Comparison of ENCODE assay signal across 8 mouse cellular contexts in genomic region chr9:113742361-113742794, GRCm38 (mm10). TPM values are rescaled to one million over a fixed set of nuclear protein-coding genes. Genes with fewer than 3 reads are reported as not detected.
DNase-seq lines count a peak whose midpoint lies in the region; ATAC-seq and TF ChIP-seq lines count a peak whose summit lies in the region.

No protein-coding gene starts in this region.

- no peak for DNase-seq in frontal cortex, postnatal 25 days (ENCODE audit: low spot score in 2 of 2)
- peak; percentile 68 for DNase-seq in hindbrain, embryonic 14.5 days (ENCODE audit: low spot score)
- DNase-seq in left cerebral cortex, adult 2 months (ENCODE audit: extremely low spot score in 1 of 2, low spot score in 2 of 2), result peak in 1 of 2 experiments; percentile 23
- peak; percentile 35 for DNase-seq in midbrain, embryonic 10.5 days (ENCODE audit: low spot score)

- ATAC-seq in frontal cortex, adult (ENCODE audit: low TSS enrichment), result peak; percentile 45; the same call in 1 of the 2 replicates
- ATAC-seq in hindbrain, embryonic 14.5 days (ENCODE audit: low FRiP score), result no peak
- no peak for ATAC-seq in stomach, embryonic 16.5 days (ENCODE audit: insufficient read depth, low FRiP score)

- peak overlapping the region; percentile 66 for H3K4me2 ChIP-seq in hindbrain, embryonic 14.5 days (replicated peaks)
- H3K4me2 ChIP-seq in stomach, embryonic 16.5 days (ENCODE audit: low read depth, low read length), result peak overlapping the region; percentile 96

- 0 out of 2 replicates have a peak overlapping the region, but pooled peaks have one; percentile 1 for H3K27ac ChIP-seq in bone marrow macrophage, adult 2 months (ENCODE audit: insufficient read depth, low read depth, low read length)
- no peak overlapping the region for H3K27ac ChIP-seq in hindbrain, embryonic 14.5 days
- H3K27ac ChIP-seq in left cerebral cortex, adult 2 months, result no peak overlapping the region
- peak overlapping the region; percentile 95 for H3K27ac ChIP-seq in midbrain, embryonic 10.5 days (replicated peaks)
- H3K27ac ChIP-seq in stomach, embryonic 16.5 days (ENCODE audit: low read length), result no peak overlapping the region

- H3K27me3 ChIP-seq in erythroblast, embryonic 14.5 days (ENCODE audit: control insufficient read depth), result no peaks in the 10 kb centered on the region
- no peaks in the 10 kb centered on the region for H3K27me3 ChIP-seq in hindbrain, embryonic 14.5 days (ENCODE audit: control insufficient read depth, insufficient read depth, low read length)
- H3K27me3 ChIP-seq in midbrain, embryonic 10.5 days (ENCODE audit: low read depth, poor library complexity, severe bottlenecking), result no peaks in the 10 kb centered on the region
- no peaks in the 10 kb centered on the region for H3K27me3 ChIP-seq in stomach, embryonic 16.5 days (ENCODE audit: control insufficient read depth, insufficient read depth, low read length)

- no peaks in the 10 kb centered on the region for H3K9me3 ChIP-seq in erythroblast, embryonic 14.5 days (ENCODE audit: control insufficient read depth, low read length)
- no peaks in the 10 kb centered on the region for H3K9me3 ChIP-seq in hindbrain, embryonic 14.5 days (ENCODE audit: control insufficient read depth, low read length)
- H3K9me3 ChIP-seq in midbrain, embryonic 10.5 days (replicated peaks), result no peaks in the 10 kb centered on the region
- H3K9me3 ChIP-seq in stomach, embryonic 16.5 days (replicated peaks; ENCODE audit: control insufficient read depth, low read length), result no peaks in the 10 kb centered on the region

- H3K4me1 ChIP-seq in bone marrow macrophage, adult 2 months (ENCODE audit: control insufficient read depth, insufficient read depth, low read length), result peaks cover 20% of the 10 kb centered on the region
- H3K4me1 ChIP-seq in erythroblast, embryonic 14.5 days (ENCODE audit: control insufficient read depth), result peaks cover 38% of the 10 kb centered on the region
- 0 out of 2 replicates have a peak, but pooled peaks cover 5% of the 10 kb centered on the region for H3K4me1 ChIP-seq in hindbrain, embryonic 14.5 days (replicated peaks; ENCODE audit: control insufficient read depth, insufficient read depth, low read length)
- H3K4me1 ChIP-seq in midbrain, embryonic 10.5 days, result peaks cover 25% of the 10 kb centered on the region
- peaks cover 12% of the 10 kb centered on the region for H3K4me1 ChIP-seq in stomach, embryonic 16.5 days (ENCODE audit: control insufficient read depth, insufficient read depth, low read length)

- no peak for TF ChIP-seq POLR2A in bone marrow macrophage, adult 2 months (IDR thresholded peaks at IDR 0.05; ENCODE audit: borderline replicate concordance, low read depth, low read length)

- H3K4me3 ChIP-seq in bone marrow macrophage, adult 2 months (ENCODE audit: insufficient read depth, low read length), result peak overlapping the region; percentile 98
- H3K4me3 ChIP-seq in erythroblast, embryonic 14.5 days (replicated peaks), result peak overlapping the region; percentile 98
- H3K4me3 ChIP-seq in hindbrain, embryonic 14.5 days (replicated peaks; ENCODE audit: low read length), result peak overlapping the region; percentile 97
- peak overlapping the region; percentile 92 for H3K4me3 ChIP-seq in left cerebral cortex, adult 2 months
- H3K4me3 ChIP-seq in midbrain, embryonic 10.5 days, result peak overlapping the region; percentile 96
- H3K4me3 ChIP-seq in stomach, embryonic 16.5 days (replicated peaks; ENCODE audit: low read length), result peak overlapping the region; percentile 94

- 3% methylated on average over 17 of the region's 17 CpGs for WGBS in hindbrain, embryonic 14.5 days
- WGBS in midbrain, embryonic 10.5 days, result 9% methylated on average over 17 of the region's 17 CpGs
- 2% methylated on average over 17 of the region's 17 CpGs for WGBS in stomach, embryonic 16.5 days

- TF ChIP-seq CTCF in bone marrow macrophage, adult 2 months (IDR thresholded peaks at IDR 0.05; ENCODE audit: low read depth, low read length), result no peak
- peak; percentile 58 for TF ChIP-seq CTCF in left cerebral cortex, adult 2 months (IDR thresholded peaks at IDR 0.05)

- intact Hi-C loops in left cerebral cortex, adult 2 months (cut with DNase I), result loop anchor here (5.0 kb wide), 3 partner anchors 50 to 160 kb away; no protein-coding TSS in a partner anchor

- peaks cover 2% of the 10 kb centered on the region; the same call in 1 of the 2 replicates for H3K36me3 ChIP-seq in erythroblast, embryonic 14.5 days (ENCODE audit: control insufficient read depth)
- no peaks in the 10 kb centered on the region for H3K36me3 ChIP-seq in hindbrain, embryonic 14.5 days (replicated peaks; ENCODE audit: control insufficient read depth, insufficient read depth)
- no peaks in the 10 kb centered on the region for H3K36me3 ChIP-seq in midbrain, embryonic 10.5 days
- H3K36me3 ChIP-seq in stomach, embryonic 16.5 days (ENCODE audit: control insufficient read depth, insufficient read depth, low read length), result no peaks in the 10 kb centered on the region

- peak overlapping the region; percentile 76 for H3K9ac ChIP-seq in hindbrain, embryonic 14.5 days
- H3K9ac ChIP-seq in stomach, embryonic 16.5 days (ENCODE audit: low read length), result peak overlapping the region; percentile 91

RNA-seq across cellular contexts. Expression of gene Clasp2, which starts 1.1 kb away (rescaled TPM):
- polyA plus RNA-seq in bone marrow macrophage, adult 2 months (2012; ENCODE audit: insufficient read depth, insufficient read length, missing spikeins), result 44.6 and 50.5 TPM in 2 replicates
- polyA plus RNA-seq in erythroblast, embryonic 14.5 days (2012), result 0.11 and 0.19 TPM in 2 replicates
- polyA plus RNA-seq in hindbrain, embryonic 14.5 days (2014; fragmentation: Nextera tagmentation; extraction: Ambion mirVana), result 154 and 161 TPM in 2 replicates
- 100 to 1,000 TPM; 212 TPM for total RNA-seq in left cerebral cortex, adult 2 months (2021)
- polyA plus RNA-seq in midbrain, embryonic 10.5 days (2016; fragmentation: Nextera tagmentation; extraction: Ambion mirVana), result 32.9 and 44.5 TPM in 2 replicates
- 22.5 and 25.0 TPM in 2 replicates for polyA plus RNA-seq in stomach, embryonic 16.5 days (2015; fragmentation: Nextera tagmentation; extraction: Ambion mirVana)

RNA-seq across cellular contexts. Expression of gene Pdcd6ip, which starts 34.3 kb away (rescaled TPM):
- 154 and 162 TPM in 2 replicates for polyA plus RNA-seq in bone marrow macrophage, adult 2 months (2012; ENCODE audit: insufficient read depth, insufficient read length, missing spikeins)
- 7.1 and 8.2 TPM in 2 replicates for polyA plus RNA-seq in erythroblast, embryonic 14.5 days (2012)
- polyA plus RNA-seq in hindbrain, embryonic 14.5 days (2014; fragmentation: Nextera tagmentation; extraction: Ambion mirVana), result 38.3 and 45.2 TPM in 2 replicates
- total RNA-seq in left cerebral cortex, adult 2 months (2021), result 10 to 100 TPM; 70.4 to 80.8 TPM
- polyA plus RNA-seq in midbrain, embryonic 10.5 days (2016; fragmentation: Nextera tagmentation; extraction: Ambion mirVana), result 52.2 and 58.6 TPM in 2 replicates
- 99.5 and 113 TPM in 2 replicates for polyA plus RNA-seq in stomach, embryonic 16.5 days (2015; fragmentation: Nextera tagmentation; extraction: Ambion mirVana)

Comparison
In these comparisons a context has a peak if more than half of its experiments do, and no peak if none do; other contexts are left out.
1. DNase-seq: peak in hindbrain, embryonic 14.5 days (single experiment) and midbrain, embryonic 10.5 days (single experiment); none in frontal cortex, postnatal 25 days (0 of 2).
2. H3K27ac ChIP-seq: peak in bone marrow macrophage, adult 2 months (single experiment) and midbrain, embryonic 10.5 days (single experiment); none in hindbrain, embryonic 14.5 days (single experiment), left cerebral cortex, adult 2 months (single experiment) and stomach, embryonic 16.5 days (single experiment).
3. RNA of gene Clasp2, which starts 1.1 kb away (polyA plus RNA-seq): 154 to 161 TPM in hindbrain, embryonic 14.5 days, 44.6 to 50.5 TPM in bone marrow macrophage, adult 2 months, 32.9 to 44.5 TPM in midbrain, embryonic 10.5 days and 22.5 to 25.0 TPM in stomach, embryonic 16.5 days; 0.11 to 0.19 TPM in erythroblast, embryonic 14.5 days; every median in the first group is over 10 times any median in the second.
4. Peak in every context shown above with its lines, with median percentiles within 50 percentile points of each other: H3K4me3 ChIP-seq.